Mouse (Mus musculus) kidney, postnatal 0 days (tissue): ENCODE measurements around the gene B3gat2. TPM values are rescaled to one million over a fixed set of nuclear protein-coding genes. Genes with fewer than 3 reads are reported as not detected.
A peak's percentile ranks its signal among the peaks of the same experiment; 100 is the strongest.

Source experiments
- ATAC-seq: fragments of 200-750 bp; cut with Nextera tagmentation; replicated peaks from 2 replicates; pipeline ENCODE4 v1.8.0; 2017; ENCODE audit warnings: low read depth, moderate number of reproducible peaks, moderate TSS enrichment, moderate library complexity; ENCODE audit not compliant: low FRiP score
- DNase-seq: peaks from one replicate; pipeline ENCODE4 v3.0.0-alpha.2; 2016; ENCODE audit warnings: low spot score
- H3K27ac ChIP-seq: fragments of 300-500 bp; sonication (generic); 2 replicates; pipeline ENCODE4 v1.5.1; 2014; ENCODE audit warnings: mild to moderate bottlenecking
- H3K27me3 ChIP-seq: fragments of 300-500 bp; sonication (generic); 2 replicates; pipeline ENCODE4 v1.6.1; 2014; ENCODE audit warnings: low read length, mixed read lengths; ENCODE audit not compliant: insufficient read depth
- H3K36me3 ChIP-seq: fragments of 300-500 bp; sonication (generic); 2 replicates; pipeline ENCODE4 v1.6.1; 2014; ENCODE audit warnings: low read length, mixed read lengths; ENCODE audit not compliant: insufficient read depth
- H3K4me1 ChIP-seq: fragments of 300-500 bp; sonication (generic); replicated peaks from 2 replicates; pipeline ENCODE4 v1.6.1; 2014; ENCODE audit warnings: antibody characterized with exemption, low read length, mixed read lengths; ENCODE audit not compliant: insufficient read depth
- H3K4me2 ChIP-seq: fragments of 300-500 bp; sonication (generic); 2 replicates; pipeline ENCODE4 v1.6.1; 2014; ENCODE audit warnings: mild to moderate bottlenecking, low read length, moderate library complexity, mixed read lengths
- H3K4me3 ChIP-seq: fragments of 300-500 bp; sonication (generic); replicated peaks from 2 replicates; pipeline ENCODE4 v1.5.1; 2014; ENCODE audit warnings: low read depth, low read length
- H3K9ac ChIP-seq: fragments of 300-500 bp; sonication (generic); 2 replicates; pipeline ENCODE4 v1.6.1; 2014; ENCODE audit warnings: low read depth, low read length
- H3K9me3 ChIP-seq: fragments of 300-500 bp; sonication (generic); replicated peaks from 2 replicates; pipeline ENCODE4 v1.6.1; 2016; ENCODE audit warnings: low read length, inconsistent platforms, mixed read lengths
- CTCF ChIP-seq: IDR thresholded peaks from 2 replicates; pipeline ENCODE4 v1.5.1; 2016; ENCODE audit warnings: antibody characterized with exemption, low read depth, mild to moderate bottlenecking, moderate library complexity
- WGBS: fragments of 180-500 bp; shearing (Covaris S2); extraction: QIAGEN DNeasy Blood & Tissue Kit; methylation state at CpG from one replicate; pipeline ENCODE4 v1.1.7; 2014; 5-methylcytosine and 5-hydroxymethylcytosine counted together
- polyA plus RNA-seq: library from polyadenylated mRNA; unstranded; fragments of >200 nt; fragmentation: Nextera tagmentation; extraction: Ambion mirVana; gene quantifications from 2 replicates; pipeline ENCODE4 v1.2.1, GENCODE M21; 2015

B3gat2 gene
- polyA plus RNA-seq, 1 experiment from 2014 or later, result 13.1 TPM

- no peaks in the 10 kb centered on the region for H3K27me3 ChIP-seq
- 77% methylated on average over 2 of the region's 2 CpGs for WGBS
- H3K4me2 ChIP-seq, result no peak overlapping the region
- ATAC-seq (no peak), DNase-seq (no peak)
- H3K36me3 ChIP-seq, result no peaks in the 10 kb centered on the region
- H3K4me1 ChIP-seq, result no peaks in the 10 kb centered on the region
- no peak overlapping the region for H3K27ac ChIP-seq
- no peak for TF ChIP-seq CTCF
- no peak overlapping the region for H3K9ac ChIP-seq
- H3K9me3 ChIP-seq, result no peaks in the 10 kb centered on the region
- no peak overlapping the region for H3K4me3 ChIP-seq
Observed at GRCm38 (mm10) chr1:23753091-23753490, 8.5 kb upstream of the B3gat2 start.

DNA sequence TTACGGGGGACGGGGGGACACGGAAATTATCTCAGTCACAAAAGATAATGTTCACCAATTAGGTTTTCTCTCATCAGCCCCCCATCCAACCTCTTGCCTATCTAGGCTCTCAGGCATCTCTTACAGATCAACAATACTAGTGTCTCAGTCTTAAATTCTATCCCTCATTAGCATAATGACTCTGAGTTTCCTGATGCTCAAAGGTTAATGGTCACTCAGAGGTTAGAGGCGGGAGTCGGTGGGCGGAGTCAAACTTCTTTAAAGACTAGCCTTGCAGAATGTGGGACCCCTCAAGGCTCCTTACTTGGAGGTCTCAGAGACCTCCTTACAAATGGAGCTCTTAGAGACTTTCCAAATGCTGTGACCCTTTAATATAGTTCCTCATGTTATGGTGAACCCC lies 8.0 kb upstream of the B3gat2 start:
- Histone ChIP-seq H3K27ac (no peak overlapping the region), H3K4me2 (no peak overlapping the region), H3K4me3 (no peak overlapping the region), H3K4me1 (no peaks in the 10 kb centered on the region), H3K27me3 (0 out of 2 replicates have a peak, but pooled peaks cover under 1% of the 10 kb centered on the region), H3K9ac (no peak overlapping the region), H3K9me3 (no peaks in the 10 kb centered on the region), H3K36me3 (no peaks in the 10 kb centered on the region)
- TF ChIP-seq CTCF, result no peak
- 85% methylated on average over 6 of the region's 6 CpGs for WGBS
- ATAC-seq (no peak), DNase-seq (no peak)

DNA sequence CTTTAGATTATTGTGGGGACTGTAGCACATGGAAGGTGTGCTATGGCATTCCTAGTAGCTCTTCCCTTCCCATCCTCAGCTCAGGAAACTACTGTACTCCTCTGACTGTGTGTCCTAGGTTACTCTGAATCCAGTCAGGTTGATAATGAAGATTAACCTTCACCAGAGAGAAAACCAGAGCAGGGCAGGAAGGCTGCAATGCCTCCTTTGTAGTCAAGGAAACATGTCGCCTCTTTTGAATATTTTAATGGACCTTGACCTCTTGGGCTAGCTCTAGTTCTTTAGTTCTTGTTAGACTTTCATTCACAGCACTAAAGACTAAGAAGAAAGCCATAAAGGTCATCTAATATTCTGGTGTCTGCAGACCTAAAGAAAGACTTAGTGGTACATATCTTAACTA lies 7.2 kb upstream of the B3gat2 start:
- ATAC-seq, result peak; percentile 63; the same call in 1 of the 2 replicates
- 0 out of 2 replicates have a peak, but pooled peaks cover 5% of the 10 kb centered on the region for H3K27me3 ChIP-seq
- H3K9ac ChIP-seq, result no peak overlapping the region
- WGBS, result 56% methylated on average over 1 of the region's 1 CpGs
- no peak overlapping the region for H3K4me2 ChIP-seq
- H3K27ac ChIP-seq, result no peak overlapping the region
- no peak overlapping the region for H3K4me3 ChIP-seq
- no peaks in the 10 kb centered on the region for H3K4me1 ChIP-seq
- no peak for TF ChIP-seq CTCF
- peak; percentile 8 for DNase-seq
- H3K36me3 ChIP-seq, result no peaks in the 10 kb centered on the region
- H3K9me3 ChIP-seq, result no peaks in the 10 kb centered on the region

DNA sequence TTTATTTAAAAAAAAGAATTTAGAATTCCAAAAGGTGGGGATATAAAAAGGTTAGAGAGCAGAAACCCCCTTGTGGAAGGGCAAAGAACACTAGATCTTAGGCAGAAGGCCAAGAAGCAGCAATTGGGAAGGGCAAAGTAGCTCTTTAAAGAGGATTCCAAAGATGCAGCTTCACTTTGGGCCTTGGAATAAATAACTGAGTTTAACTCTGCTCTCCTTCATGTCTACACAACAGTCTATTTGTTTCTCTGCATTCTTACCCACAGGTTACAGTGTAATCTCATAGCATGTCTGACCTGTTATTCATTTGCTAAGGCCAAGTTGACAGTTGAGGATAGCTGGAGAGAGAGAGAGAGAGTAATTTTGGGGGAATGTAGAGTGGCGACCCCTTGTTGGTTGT lies 6.6 kb upstream of the B3gat2 start:
- Histone ChIP-seq H3K36me3 (no peaks in the 10 kb centered on the region), H3K4me1 (no peaks in the 10 kb centered on the region), H3K9ac (no peak overlapping the region), H3K27me3 (peaks cover 8% of the 10 kb centered on the region; the same call in 1 of the 2 replicates), H3K4me2 (no peak overlapping the region), H3K27ac (no peak overlapping the region), H3K4me3 (no peak overlapping the region), H3K9me3 (no peaks in the 10 kb centered on the region)
- TF ChIP-seq CTCF, result no peak
- ATAC-seq (no peak), DNase-seq (peak; percentile 19)
- WGBS, result 64% methylated on average over 1 of the region's 1 CpGs

- Histone ChIP-seq H3K4me3 (peak overlapping the region; percentile 45), H3K36me3 (no peaks in the 10 kb centered on the region), H3K9me3 (no peaks in the 10 kb centered on the region), H3K4me1 (peaks cover 8% of the 10 kb centered on the region), H3K27ac (peak overlapping the region; percentile 36; the same call in 1 of the 2 replicates), H3K27me3 (peaks cover 22% of the 10 kb centered on the region), H3K4me2 (peak overlapping the region; percentile 87), H3K9ac (peak overlapping the region; percentile 33)
- WGBS, result 1% methylated on average over 44 of the region's 45 CpGs
- peak; percentile 25 for DNase-seq
- TF ChIP-seq CTCF, result no peak
- peak; percentile 38 for ATAC-seq
Observed at GRCm38 (mm10) chr1:23762136-23762687, 659 bp downstream of the B3gat2 start.

DNA sequence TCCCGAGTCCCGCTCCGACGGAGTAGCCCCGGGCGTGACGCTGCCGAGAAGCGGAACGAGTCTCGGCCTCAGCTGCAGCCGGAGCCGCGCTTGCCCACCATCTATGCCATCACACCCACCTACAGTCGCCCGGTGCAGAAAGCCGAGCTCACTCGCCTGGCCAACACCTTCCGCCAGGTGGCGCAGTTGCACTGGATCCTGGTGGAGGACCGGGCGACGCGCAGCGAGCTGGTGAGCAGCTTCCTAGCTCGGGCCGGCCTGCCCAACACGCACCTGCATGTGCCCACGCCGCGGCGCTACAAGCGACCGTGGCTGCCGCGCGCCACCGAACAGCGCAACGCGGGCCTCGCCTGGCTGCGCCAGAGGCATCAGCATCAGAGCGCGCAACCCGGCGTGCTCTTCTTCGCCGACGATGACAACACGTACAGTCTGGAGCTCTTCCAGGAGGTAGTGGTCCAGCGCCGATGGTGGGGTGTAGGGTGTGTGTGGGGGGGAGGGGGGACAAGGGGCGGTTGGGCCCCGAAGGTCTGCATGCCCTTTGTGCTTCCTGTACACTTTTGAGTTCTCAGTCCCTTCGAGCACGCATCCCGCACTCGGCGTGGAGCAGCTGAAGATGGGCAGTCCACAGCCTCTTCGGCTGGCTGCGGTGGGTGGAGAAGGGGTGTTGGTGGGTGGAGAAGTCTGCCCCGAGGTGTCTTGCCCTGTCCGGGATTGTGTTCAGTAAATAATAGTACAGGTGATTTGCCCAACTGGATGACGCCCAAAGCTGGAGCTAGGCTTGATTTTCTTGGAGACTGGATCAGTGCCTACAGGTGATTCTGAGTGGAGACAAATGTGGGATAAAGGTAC lies 1.5 kb downstream of the B3gat2 start:
- peaks cover 22% of the 10 kb centered on the region for H3K27me3 ChIP-seq
- peak overlapping the region; percentile 87 for H3K4me2 ChIP-seq
- under 1% methylated on average over 65 of the region's 65 CpGs for WGBS
- peak overlapping the region; percentile 45 for H3K4me3 ChIP-seq
- DNase-seq (peak; percentile 92), ATAC-seq (peak; percentile 90)
- H3K4me1 ChIP-seq, result peaks cover 8% of the 10 kb centered on the region
- H3K27ac ChIP-seq, result no peak overlapping the region
- H3K9me3 ChIP-seq, result no peaks in the 10 kb centered on the region
- peak; percentile 96 for TF ChIP-seq CTCF
- no peaks in the 10 kb centered on the region for H3K36me3 ChIP-seq
- H3K9ac ChIP-seq, result peak overlapping the region; percentile 33; the same call in 1 of the 2 replicates
